Mouse (Mus musculus): ENCODE measurements at regions not wholly inside any gene's neighbourhood (a gene's known extent, or its start where the extent isn't known, plus 50 kb on each side); places are given as distances from the start of the nearest gene placed in this dataset.
"Not testable (repeated sequence)": the region's sequence is repeated elsewhere in the genome, so short reads cannot be mapped to it uniquely, and the experiment has no call there.

- DNase-seq, result no peak
- intact Hi-C loops (cut with DNase I), result no loop called here
Observed at GRCm38 (mm10) chr2:48315306-48315705, 498.6 kb upstream of the Acvr2a start.

GRCm38 (mm10) chr2:48316180-48316889 is 497.6 kb upstream of the Acvr2a start:
- intact Hi-C loops (cut with DNase I), result no loop called here

DNA sequence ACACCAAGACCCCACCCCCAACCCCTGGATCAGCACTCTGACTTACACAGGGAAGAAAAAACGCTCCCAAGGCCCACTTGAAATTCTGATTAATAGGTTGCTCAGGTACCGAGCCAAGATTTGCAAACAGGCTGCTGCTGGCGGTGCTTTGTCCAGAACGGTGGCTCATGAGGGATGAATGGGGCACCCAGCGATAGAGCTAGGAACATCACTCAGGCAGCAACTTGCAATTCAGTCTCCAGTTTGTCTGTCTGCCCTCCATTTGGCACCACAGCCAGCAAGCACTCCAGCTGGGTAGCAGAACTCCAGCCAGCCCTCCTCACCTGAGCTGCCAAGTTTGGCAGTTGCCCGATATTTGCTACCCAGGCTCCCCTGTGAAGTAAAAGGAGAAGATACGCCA is 496.1 kb upstream of the Acvr2a start:
- no peak for DNase-seq

More at GRCm38 (mm10) chr2:48316180-48316889, 497.6 kb upstream of the Acvr2a start:
- DNase-seq, result no peak

GRCm38 (mm10) chr2:48318384-48319030 is 495.4 kb upstream of the Acvr2a start:
- intact Hi-C loops (cut with DNase I), result no loop called here
- no peak for DNase-seq

More for the DNA sequence above, 496.1 kb upstream of the Acvr2a start:
- intact Hi-C loops (cut with DNase I), result no loop called here

DNA sequence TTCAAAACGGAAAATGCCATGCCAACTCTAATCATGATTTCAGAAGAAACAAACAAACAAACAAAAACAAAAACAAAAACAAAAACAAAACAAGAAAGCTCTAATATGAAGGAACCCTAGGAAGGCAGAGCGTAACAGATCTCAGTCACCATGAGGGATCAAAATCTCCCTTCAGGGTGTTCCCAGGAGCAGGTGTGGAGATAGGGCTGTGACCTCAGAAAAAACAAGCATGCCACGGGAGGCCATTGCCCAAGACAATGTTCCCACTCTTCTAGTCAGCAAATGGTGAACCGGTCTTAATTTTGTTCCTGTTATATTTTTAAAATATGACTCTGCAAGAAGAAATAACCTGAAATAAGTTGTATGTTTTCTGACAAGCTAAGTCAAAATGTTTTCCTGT is 492.4 kb upstream of the Acvr2a start:
- intact Hi-C loops (cut with DNase I), result no loop called here
- no peak for DNase-seq

- no peak for DNase-seq
- intact Hi-C loops (cut with DNase I), result no loop called here
Observed at GRCm38 (mm10) chr2:48322278-48322677, 491.6 kb upstream of the Acvr2a start.

- DNase-seq, result no peak
- intact Hi-C loops (cut with DNase I), result no loop called here
Observed at GRCm38 (mm10) chr2:48328204-48328603, 485.7 kb upstream of the Acvr2a start.

GRCm38 (mm10) chr2:48332783-48333182 is 481.1 kb upstream of the Acvr2a start:
- peak in 1 of 2 experiments; percentile 4 for DNase-seq
- intact Hi-C loops (cut with DNase I), result no loop called here

DNA sequence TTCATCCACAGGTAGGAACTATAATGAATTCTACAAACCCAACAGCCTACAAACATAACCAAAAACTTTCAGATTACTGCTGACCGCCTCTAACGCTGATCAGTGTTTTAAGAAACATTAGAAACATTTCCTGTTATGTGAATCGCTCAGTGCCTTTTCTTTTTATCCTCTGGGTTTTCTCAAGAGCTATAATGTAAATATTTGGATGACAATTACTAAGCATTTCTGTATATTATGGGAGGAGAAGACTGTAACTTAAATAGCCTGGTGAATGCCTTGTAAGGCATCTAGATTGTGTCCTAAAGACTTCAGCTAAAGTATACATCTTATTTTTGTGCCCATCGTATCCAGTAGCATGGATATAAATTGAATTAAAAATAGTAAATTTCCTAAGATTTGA is 465.9 kb upstream of the Acvr2a start:
- no peak for DNase-seq
- intact Hi-C loops (cut with DNase I), result no loop called here

DNA sequence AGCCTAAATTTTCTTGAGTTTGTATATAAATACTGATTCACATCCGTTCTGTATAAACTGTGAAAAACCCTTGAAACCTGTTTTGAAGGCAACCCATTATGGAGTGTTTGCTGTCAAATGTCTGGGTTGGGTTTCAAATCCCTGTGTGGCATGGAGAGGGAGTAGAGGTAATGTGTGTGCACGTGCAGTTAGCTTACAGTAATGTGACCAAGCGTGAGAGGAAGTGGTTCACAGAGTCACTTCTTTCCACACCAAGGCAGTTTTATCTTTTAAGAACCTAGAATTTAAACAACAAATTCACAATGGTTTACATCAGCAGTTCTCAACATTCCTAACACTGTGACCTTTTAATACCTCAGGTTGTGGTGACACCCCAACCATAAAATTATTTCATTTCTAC is 464.1 kb upstream of the Acvr2a start:
- no peak for DNase-seq
- intact Hi-C loops (cut with DNase I), result no loop called here

GRCm38 (mm10) chr2:48350206-48350605 is 463.7 kb upstream of the Acvr2a start:
- intact Hi-C loops (cut with DNase I), result no loop called here
- no peak for DNase-seq

DNA sequence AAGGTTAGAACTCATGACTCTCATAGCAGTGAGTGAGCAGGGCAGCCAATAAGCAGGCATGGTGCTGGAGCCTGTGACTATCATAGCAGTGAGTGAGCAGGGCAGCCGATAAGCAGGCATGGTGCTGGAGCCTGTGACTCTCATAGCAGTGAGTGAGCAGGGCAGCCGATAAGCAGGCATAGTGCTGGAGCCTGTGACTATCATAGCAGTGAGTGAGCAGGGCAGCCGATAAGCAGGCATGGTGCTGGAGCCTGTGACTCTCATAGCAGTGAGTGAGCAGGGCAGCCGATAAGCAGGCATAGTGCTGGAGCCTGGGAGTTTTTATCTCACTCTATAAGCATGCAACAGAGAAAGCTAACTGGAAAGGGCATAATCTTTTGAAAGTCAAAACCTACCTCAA is 442.3 kb upstream of the Acvr2a start:
- intact Hi-C loops (cut with DNase I); DNase-seq: not testable (repeated sequence)

GRCm38 (mm10) chr2:48373086-48373485 is 440.8 kb upstream of the Acvr2a start:
- no peak for DNase-seq
- intact Hi-C loops (cut with DNase I), result no loop called here

- intact Hi-C loops (cut with DNase I), result no loop called here
- DNase-seq, result no peak
Observed at GRCm38 (mm10) chr2:48374302-48374701, 439.6 kb upstream of the Acvr2a start.

DNA sequence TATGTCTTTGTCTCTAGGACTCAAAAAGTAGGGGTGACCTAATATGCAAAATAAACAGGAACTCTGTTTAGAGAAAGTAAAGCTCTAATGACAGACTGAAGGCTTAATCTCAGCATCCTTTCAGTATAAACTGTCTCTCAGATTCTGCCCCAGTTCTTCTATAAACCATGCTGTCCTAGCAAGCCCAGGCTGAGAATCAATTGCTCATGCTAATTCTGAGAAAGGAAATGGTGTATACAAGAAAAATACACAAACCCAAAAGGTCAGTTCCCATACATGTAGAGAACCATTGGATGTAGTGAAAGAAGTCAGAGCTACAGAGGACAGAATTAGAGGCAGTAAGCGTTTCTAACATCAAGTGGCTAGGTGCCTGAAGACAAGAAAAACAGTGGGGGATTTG is 435.7 kb upstream of the Acvr2a start:
- intact Hi-C loops (cut with DNase I), result no loop called here
- no peak for DNase-seq

DNA sequence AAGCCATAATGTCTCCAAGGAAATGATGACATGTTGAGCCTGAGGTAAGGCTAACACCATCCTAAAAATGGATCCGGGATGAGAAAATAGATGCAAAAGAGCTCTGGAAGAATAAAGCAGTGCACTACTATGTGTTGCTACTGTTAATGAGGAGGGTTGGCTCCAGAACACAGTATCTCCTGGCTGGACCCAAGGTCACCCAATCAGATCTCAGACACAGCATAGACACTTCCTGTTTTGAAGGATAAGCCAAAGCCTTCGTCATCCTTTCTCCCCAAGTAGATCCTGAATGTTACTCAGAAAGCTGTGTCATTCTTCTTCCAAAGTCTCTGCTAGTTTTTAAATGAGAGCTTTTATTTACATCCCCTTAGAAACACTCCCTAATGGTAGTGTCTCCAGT is 435.2 kb upstream of the Acvr2a start:
- no peak for DNase-seq
- intact Hi-C loops (cut with DNase I), result no loop called here

DNA sequence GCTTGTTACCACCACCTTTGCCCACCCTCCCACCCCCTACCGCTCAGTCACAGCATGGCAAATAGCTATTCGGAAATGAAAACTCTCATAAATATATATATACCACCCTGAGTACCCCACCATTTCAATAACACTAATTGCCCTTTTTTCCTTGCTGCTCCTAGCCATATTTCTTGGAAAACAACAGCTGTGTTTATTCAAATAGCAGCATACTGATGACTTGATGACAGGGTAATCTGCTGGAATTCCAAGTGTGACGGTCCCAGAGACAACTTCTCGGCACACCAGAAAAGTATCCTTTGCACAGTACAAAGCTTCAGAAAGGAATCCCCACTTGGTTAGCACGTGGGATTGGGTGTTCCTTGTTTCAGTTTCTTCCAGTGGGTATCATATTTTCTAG is 433.8 kb upstream of the Acvr2a start:
- DNase-seq, result peak in 1 of 2 experiments; percentile 6

DNA sequence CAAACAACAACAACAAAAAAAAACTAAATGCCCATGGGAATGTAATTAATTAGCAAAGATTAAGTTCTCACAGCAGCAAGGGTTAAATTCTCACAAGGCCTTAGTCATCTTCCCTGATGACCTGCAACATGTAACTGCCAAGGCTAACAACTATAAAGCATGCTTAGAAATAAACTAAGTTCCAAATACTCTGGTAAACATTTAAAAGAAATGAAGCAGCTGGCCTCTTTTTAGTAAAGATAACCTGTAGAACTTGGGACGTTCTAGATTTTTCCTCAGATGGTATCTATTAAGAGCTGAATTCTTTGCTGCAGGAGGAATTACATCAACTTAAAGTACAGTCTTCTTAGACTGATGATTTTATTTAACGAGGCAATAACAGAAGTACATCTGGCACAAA is 433.1 kb upstream of the Acvr2a start:
- no peak for DNase-seq
- intact Hi-C loops (cut with DNase I), result loop anchor here (5.0 kb wide), 1 partner anchor 157 kb away; no protein-coding TSS in a partner anchor

More for the DNA sequence above, 433.8 kb upstream of the Acvr2a start:
- intact Hi-C loops (cut with DNase I), result loop anchor here (5.0 kb wide), 1 partner anchor 157 kb away; no protein-coding TSS in a partner anchor

DNA sequence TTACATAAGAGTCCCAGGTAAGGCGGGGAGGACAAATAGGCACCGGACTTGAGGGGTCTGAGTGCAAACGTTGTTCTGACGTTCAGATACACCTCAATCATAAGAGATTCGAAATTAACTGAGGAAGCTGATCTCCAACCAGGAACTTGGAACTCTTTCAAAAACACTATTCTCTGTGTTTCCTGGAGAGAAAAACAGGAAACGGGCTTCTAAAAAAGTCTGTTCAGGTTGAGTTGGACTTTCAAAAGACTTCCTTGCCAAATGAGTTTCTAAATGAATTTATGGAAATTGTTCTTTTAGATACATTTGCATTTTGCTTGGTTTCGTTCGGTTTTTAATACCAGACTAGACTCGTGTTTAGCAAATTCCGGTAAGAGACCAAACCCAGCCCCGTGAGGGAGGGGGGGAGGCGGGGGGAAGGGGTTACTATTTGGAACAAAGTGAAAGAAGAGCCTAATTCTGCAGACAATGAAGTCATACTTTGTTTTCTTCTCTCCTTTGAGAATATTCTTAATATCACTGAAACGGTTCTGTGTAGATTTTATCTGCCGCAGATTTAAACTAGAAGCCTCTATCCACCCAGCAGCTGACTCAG is 432.3 kb upstream of the Acvr2a start:
- DNase-seq, result no peak
- intact Hi-C loops (cut with DNase I), result loop anchor here (5.0 kb wide), 1 partner anchor 156 kb away; no protein-coding TSS in a partner anchor

GRCm38 (mm10) chr2:48398504-48398903 is 415.4 kb upstream of the Acvr2a start:
- DNase-seq, result no peak
- intact Hi-C loops (cut with DNase I), result no loop called here

- no peak for DNase-seq
- intact Hi-C loops (cut with DNase I), result no loop called here
Observed at GRCm38 (mm10) chr2:48399191-48399590, 414.7 kb upstream of the Acvr2a start.

- intact Hi-C loops (cut with DNase I), result loop anchor here (10.0 kb wide), 1 partner anchor 412 kb away; the partner anchor contains the start of gene Acvr2a
- DNase-seq, result no peak
Observed at GRCm38 (mm10) chr2:48402813-48403212, 411.1 kb upstream of the Acvr2a start.
